Mouse (Mus musculus) stomach, postnatal 0 days (tissue): ENCODE results near the gene Got2.

ENCODE experiments used
- CTCF ChIP-seq: IDR thresholded peaks from 2 replicates; pipeline ENCODE4 v1.5.1; 2016; ENCODE audit warnings: antibody characterized with exemption, low read depth, mild to moderate bottlenecking, moderate library complexity
- EP300 ChIP-seq: optimal IDR thresholded peaks from 2 replicates; pipeline ENCODE3; 2016; ENCODE audit warnings: antibody characterized with exemption

DNA sequence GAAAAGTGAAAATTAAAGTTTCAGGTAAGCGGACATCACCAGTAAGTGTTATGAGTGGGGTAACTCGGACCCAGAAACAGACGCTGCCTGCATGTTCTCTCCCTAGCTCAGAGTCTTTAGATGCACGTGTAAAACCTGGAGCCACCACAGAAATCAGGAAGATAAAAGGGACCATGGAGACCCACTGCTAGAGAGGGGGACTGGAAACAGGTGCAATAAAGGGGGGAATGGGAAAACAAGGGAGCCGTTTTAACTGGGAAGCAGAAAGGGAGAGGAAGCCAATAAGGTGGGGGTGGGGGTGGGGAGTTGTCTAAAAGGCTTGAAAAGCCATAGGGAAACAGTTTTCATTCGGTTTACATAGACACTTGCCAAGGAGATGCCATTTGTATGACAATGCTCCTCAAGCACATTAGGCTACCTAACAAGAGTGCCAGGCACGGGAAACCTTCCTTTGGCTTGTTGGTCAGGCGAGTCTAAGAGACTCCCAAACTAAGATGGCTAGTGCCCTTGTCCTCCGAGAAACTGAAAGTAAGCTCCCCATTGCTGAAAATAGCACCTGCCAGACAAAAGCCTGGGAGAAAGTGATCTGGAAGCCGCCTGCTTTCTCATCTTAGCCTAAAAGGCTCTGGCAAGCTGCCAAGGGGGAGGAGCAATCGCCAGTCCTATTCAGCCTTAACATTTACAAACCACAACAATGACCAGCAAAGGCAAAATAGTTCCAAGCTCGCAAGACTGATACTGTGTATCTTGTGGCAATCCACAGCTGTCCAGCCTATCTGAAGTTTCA lies 10.0 kb downstream of the Got2 start:
- TF ChIP-seq CTCF (no peak), EP300 (no peak)
